Mouse (Mus musculus): Measurements from ENCODE around the gene March10. TPM values are rescaled to one million over a fixed set of nuclear protein-coding genes. Genes with fewer than 3 reads are reported as not detected.

March10 gene
- total RNA-seq, 2 experiments from 2014 or later = not detected

DNA sequence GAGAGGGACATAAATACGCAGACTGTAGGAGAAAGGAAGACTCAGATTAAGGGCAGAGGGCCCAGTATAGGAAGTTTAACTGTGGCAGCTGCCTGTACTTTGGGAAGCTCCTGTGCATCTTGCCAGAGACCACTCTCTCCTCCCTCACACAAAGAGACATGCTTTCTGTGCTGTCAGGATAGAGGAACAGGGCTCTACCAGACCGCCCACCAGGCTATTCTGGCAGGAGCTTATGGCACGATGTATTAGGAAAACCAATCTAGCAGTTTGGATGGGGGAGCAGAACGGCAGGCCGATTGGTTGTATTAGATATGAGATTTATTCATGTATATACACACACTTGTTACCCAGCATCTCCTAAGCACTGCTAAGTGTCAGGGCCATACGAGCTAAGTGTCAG lies 138.8 kb downstream of the March10 start:
- ATAC-seq (replicated peaks; ENCODE audit: poor library complexity) = no peak

DNA sequence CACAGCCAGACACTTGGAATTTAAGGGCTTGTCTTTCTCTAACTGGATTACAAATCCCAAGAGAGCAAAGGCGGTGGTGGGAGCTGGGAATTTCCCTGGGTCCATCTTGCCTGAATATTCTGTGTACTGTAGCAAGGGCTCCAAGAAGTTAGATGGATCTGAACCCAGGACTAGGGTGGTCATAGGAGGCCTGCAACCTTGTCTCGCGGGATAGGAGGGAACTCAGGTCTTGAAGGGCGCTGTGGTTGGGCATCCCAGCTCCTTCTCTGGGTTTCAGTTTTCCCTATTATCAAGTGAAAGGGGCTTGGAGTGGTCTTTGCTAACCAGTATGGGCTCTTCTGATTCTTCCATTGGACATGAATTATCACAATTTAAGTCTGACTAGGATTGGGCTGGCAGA lies 140.4 kb downstream of the March10 start:
- ATAC-seq (replicated peaks; ENCODE audit: poor library complexity) = no peak

DNA sequence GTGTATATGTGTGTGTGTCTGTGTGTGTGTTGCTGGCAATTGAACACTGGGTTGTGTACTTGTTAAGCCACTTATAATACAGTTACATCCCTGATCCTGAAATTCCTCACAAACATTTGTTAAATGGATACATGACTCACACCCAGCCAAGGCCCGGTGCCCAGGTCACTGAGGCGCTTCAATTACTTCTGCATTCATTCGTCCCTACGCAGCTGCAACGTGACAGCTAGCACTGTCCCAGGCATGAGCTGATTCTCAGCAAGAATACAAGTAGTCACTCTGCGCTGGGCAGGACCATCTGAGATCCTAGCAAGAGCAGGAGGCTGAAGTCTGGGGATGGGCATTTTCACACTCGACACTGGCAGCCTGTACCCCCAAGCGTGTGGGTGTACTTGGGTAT lies 141.2 kb downstream of the March10 start:
- no peak for ATAC-seq (replicated peaks; ENCODE audit: poor library complexity)

DNA sequence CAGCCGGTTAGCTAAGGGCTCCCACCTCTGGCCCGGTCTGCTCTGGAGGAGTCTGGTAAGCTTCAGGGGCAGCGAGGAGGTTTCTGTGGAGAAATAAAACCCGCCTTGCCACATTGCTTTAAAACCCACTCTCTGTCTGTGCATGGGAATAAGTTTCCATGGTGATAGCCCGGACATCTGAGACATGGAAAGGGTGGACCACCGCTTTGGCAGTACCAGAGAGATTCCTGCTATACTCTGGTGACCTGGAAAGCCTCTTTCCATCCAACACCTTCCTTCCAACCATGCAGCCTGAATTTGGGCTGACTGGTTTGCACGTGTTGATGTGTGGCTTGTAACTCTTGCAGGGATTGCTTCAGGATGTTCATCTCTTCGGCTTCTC lies 142.9 kb downstream of the March10 start:
- ATAC-seq (replicated peaks; ENCODE audit: poor library complexity) = no peak

DNA sequence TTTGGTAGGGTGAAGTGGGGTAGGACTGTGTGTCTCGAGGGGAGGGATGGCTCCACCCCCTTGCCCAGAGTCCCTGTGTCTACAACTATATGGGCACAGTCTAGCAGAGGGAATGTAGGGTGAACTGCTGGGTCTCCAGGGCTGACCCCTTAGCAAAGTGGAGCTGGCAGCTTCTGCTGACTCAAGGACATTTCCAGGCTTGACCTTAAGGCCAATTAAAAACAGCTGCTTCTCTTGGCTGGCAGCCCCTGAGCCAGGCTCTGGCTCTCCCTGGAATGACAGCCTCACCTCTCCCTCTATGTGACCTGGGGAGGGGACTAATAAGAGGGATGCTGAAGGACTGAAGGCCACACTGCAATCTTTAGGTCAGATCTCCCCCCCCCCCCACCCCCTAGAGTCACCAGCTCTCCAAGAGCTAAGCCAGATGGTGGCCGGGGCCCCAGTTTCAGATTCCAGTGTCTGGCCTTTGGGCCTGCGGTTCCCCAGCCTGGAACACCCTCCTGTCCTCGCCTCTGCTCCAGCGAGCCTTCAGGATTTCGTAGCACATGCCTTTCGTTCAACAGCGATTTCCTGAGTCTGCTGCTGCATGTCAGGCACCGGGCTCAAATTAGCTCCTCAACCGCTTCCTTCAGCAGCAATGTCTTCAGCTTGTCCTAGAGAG lies 143.4 kb downstream of the March10 start:
- no peak for ATAC-seq (replicated peaks; ENCODE audit: poor library complexity)

DNA sequence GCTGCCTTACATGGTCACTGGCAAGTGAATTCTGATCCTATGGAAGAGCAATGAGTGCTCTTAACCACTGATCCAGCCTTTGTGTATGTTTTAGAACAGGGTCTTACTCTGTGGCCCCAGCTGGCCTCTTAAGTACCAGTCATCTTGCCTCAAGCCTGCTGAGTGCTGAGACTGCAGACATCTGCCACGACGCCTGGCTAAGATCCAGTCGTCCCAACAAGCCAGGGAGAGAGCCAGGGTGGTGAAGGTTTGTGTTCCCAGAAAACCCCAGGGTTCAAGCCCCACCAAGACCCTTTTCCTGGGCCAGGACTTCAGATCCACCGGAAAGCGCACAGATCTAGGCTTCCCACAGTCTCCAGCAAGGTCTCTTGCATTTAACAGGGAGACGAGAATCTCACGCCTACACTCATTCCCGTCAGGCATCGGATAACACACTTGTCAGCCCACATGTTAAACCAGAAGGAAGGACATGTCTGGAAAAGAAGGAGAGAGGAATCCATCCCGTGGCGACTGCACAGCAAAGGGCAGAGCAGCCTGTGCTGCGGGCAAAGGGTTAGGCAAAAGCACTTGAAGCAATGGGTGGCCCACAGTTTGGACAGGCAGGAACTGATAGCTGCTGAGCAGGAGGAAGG lies 144.1 kb downstream of the March10 start:
- ATAC-seq (replicated peaks; ENCODE audit: poor library complexity) = no peak

DNA sequence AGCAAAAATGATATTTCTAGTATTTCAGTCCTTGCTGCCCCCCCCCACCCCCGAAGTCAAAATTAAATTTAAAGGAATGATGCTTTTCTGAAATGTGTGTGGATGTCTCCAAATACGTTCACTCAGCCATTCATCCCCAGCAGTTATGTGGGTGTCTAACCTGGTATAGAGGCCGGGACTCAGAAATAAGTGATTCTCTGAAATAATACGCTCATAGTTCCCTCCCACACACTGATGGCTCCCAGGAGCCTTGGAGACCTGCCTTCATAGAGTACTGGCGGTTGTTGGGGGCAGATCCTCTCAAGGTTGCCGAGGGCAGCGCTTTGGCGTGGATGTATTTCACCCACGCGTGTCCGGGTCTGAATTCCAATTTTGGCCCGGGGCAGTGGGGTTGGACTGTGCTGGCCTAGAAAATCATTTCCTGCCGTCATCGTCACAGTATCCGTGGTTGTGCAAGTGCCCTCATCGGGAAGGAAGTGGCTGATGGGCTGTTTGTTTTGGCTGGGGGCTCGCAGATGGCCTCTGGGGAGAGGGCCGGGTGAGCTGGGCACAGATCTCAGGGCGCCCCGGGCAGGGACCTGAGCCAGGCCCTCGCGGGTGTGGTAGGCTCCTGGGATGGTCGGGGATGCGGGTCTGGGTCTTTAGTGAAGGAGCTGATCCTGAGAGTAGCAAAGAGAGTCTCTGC lies 145.1 kb downstream of the March10 start:
- ATAC-seq (replicated peaks; ENCODE audit: poor library complexity) = peak; percentile 91

Other genes with a start within 250 kb of the March10 start
- not detected in 2 replicates for gene Mrc2, start 164.1 kb downstream of the March10 start, total RNA-seq (2015)
- 0.41 TPM in 1 of 2 replicates, not detected in the other for gene Mrc2, start 164.1 kb downstream of the March10 start, total RNA-seq (2017)
- 3.0 and 3.4 TPM in 2 replicates for gene Tanc2, start 133.3 kb upstream of the March10 start, total RNA-seq (2015)
- 1.1 and 1.5 TPM in 2 replicates for gene Tanc2, start 133.3 kb upstream of the March10 start, total RNA-seq (2017)

Data from megakaryocyte progenitor cell, adult 5-6 weeks (primary cell).